Mouse (Mus musculus) heart, embryonic 14.5 days (tissue): ENCODE data around the gene Gsdme. TPM values are rescaled to one million over a fixed set of nuclear protein-coding genes. Genes with fewer than 3 reads are reported as not detected.

Source experiments
- ATAC-seq: fragments of 200-750 bp; cut with Nextera tagmentation; 2 replicates; pipeline ENCODE4 v1.8.0; 2017; ENCODE audit warnings: low read depth, moderate TSS enrichment; ENCODE audit not compliant: insufficient number of reproducible peaks, insufficient read depth, low FRiP score
- H3K27ac ChIP-seq, 2 experiments: fragments of 200-500 bp in 1 of 2; fragments of 300-500 bp in 1 of 2; sonication (generic) in 1 of 2; replicated peaks in 1 of 2; 2 replicates each; pipeline ENCODE4 v1.5.1; 2012 to 2014; ENCODE audit warnings: low read depth in 2 of 2, low read length in 2 of 2, control low read depth in 1 of 2, mild to moderate bottlenecking in 1 of 2, mixed read lengths in 1 of 2; ENCODE audit not compliant: control insufficient read depth in 1 of 2, insufficient read depth in 1 of 2
- H3K27me3 ChIP-seq: fragments of 300-500 bp; sonication (generic); 2 replicates; pipeline ENCODE4 v1.6.1; 2014; ENCODE audit warnings: mild to moderate bottlenecking, low read length, control low read depth; ENCODE audit not compliant: control insufficient read depth, insufficient read depth
- H3K36me3 ChIP-seq: fragments of 300-500 bp; sonication (generic); 2 replicates; pipeline ENCODE4 v1.6.1; 2014; ENCODE audit warnings: mild to moderate bottlenecking, control low read depth, low read length, mixed read lengths; ENCODE audit not compliant: control insufficient read depth, insufficient read depth
- H3K4me1 ChIP-seq, 2 experiments: fragments of 200-500 bp in 1 of 2; fragments of 300-500 bp in 1 of 2; sonication (generic) in 1 of 2; 2 replicates each; pipeline ENCODE4 v1.6.1; 2012 to 2014; ENCODE audit warnings: low read length in 2 of 2, control low read depth in 1 of 2, mixed read lengths in 1 of 2; ENCODE audit not compliant: control insufficient read depth in 2 of 2, insufficient read depth in 2 of 2
- H3K4me2 ChIP-seq: fragments of 300-500 bp; sonication (generic); 2 replicates; pipeline ENCODE4 v1.6.1; 2014; ENCODE audit warnings: mild to moderate bottlenecking, low read length
- H3K4me3 ChIP-seq, 2 experiments: fragments of 200-500 bp in 1 of 2; fragments of 300-500 bp in 1 of 2; sonication (generic) in 1 of 2; 2 replicates each; pipeline ENCODE4 v1.5.1; 2012 to 2014; ENCODE audit warnings: low read length in 2 of 2, mild to moderate bottlenecking in 2 of 2, control low read depth in 1 of 2, low read depth in 1 of 2, moderate library complexity in 1 of 2; ENCODE audit not compliant: control insufficient read depth in 1 of 2, insufficient read depth in 1 of 2
- H3K9ac ChIP-seq: fragments of 300-500 bp; sonication (generic); 2 replicates; pipeline ENCODE4 v1.6.1; 2014; ENCODE audit warnings: mild to moderate bottlenecking, low read length
- H3K9me3 ChIP-seq: fragments of 300-500 bp; sonication (generic); 2 replicates; pipeline ENCODE4 v1.6.1; 2016; ENCODE audit warnings: low read length, control low read depth; ENCODE audit not compliant: control insufficient read depth
- WGBS: fragments of 180-500 bp; shearing (Covaris S2); extraction: QIAGEN DNeasy Blood & Tissue Kit; methylation state at CpG from one replicate; pipeline ENCODE4 v1.1.7; 2014; 5-methylcytosine and 5-hydroxymethylcytosine counted together
- polyA plus RNA-seq: library from polyadenylated mRNA; unstranded; fragments of >200 nt; fragmentation: Nextera tagmentation; extraction: Ambion mirVana; gene quantifications from 2 replicates; pipeline ENCODE4 v1.2.1, GENCODE M21; 2014

Gsdme gene
- polyA plus RNA-seq = 37.7 and 39.8 TPM in 2 replicates

DNA sequence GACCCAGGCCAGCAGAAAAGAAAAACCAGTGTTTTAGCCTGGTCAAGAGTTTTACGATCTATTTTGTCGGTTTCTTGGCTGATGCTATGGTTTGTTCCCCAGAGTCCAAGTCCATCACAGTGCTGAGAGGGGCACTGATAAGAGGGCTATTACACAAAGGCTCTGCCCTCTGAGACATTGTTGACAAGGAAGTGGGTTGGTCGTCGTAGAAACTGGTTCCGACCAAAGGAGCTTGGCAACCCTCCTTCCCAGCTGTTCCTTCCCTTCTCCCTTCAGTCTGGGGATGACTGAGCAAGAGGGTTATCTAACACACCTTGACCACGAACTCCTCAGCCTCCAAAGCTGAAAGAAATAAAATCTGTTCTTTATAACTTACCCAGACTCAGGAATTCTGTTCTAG is at the start of gene Gsdme:
Gene Gsdme, minus strand, starts transcription at position 193 of the 400 bp plus-strand sequence.
- no peaks in the 10 kb centered on the region for H3K36me3 ChIP-seq
- H3K27ac ChIP-seq = no peak within 1 kb of the TSS
- WGBS = 62% methylated on average over 6 of the region's 6 CpGs
- no peaks in the 10 kb centered on the region for H3K27me3 ChIP-seq
- no peak within 1 kb of the TSS for H3K4me2 ChIP-seq
- no peaks in the 10 kb centered on the region for H3K9me3 ChIP-seq
- no peak within 1 kb of the TSS for H3K4me3 ChIP-seq
- ATAC-seq = no peak
- H3K4me1 ChIP-seq = peaks cover 0 to 2% of the 10 kb centered on the region in 2 experiments; a peak in 1 of 4 replicates
- H3K9ac ChIP-seq = no peak within 1 kb of the TSS

DNA sequence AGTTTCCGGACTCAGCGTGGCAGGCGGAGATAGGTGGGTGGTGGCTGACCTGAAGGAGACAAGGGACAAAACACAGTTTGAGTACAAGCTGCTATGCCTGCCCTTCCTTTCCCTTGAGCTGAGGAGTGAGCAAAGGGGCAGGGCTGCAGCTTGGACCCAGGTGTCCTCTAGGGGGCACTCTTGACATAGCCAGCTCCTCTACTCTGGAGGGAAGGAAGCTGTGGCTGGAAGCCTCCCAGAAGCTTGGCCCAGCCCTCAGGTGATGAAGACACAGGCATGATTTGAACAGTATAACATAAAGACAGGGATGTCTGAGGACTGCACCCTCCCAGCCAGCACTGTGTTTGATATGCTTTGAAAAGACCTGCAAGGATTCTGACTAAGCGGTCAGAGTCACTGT is 49.0 kb upstream of the Gsdme start:
- Histone ChIP-seq H3K27me3 (no peaks in the 10 kb centered on the region), H3K4me3 (no peak overlapping the region), H3K27ac (no peak overlapping the region), H3K36me3 (peaks cover 9% of the 10 kb centered on the region), H3K9me3 (no peaks in the 10 kb centered on the region), H3K4me1 (peaks cover 9 to 32% of the 10 kb centered on the region in 2 experiments), H3K4me2 (no peak overlapping the region), H3K9ac (no peak overlapping the region)
- ATAC-seq = peak; percentile 44; the same call in 1 of the 2 replicates
- whole genome bisulfite sequencing = 40% methylated on average over 4 of the region's 4 CpGs

DNA sequence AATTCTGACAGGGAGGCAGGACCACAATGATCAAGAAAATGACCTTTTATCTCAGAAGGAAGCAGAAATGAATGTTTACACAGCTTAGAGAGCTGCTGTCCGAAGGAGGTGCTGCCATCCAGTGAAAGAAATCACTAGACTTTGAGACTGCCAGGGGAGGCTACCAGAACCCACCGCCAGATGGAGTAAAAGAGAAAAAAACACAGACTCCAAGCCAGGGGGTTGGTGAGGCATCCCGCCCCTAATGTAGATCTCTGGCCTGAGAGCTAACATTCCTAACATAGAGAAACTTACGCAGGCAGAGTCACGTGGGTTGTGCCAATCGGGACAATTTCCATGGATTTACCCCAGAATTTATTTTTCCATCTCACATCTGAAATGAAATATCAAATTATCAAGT is 45.4 kb upstream of the Gsdme start:
- H3K4me3 ChIP-seq = no peak overlapping the region
- ATAC-seq = no peak
- no peak overlapping the region for H3K4me2 ChIP-seq
- no peaks in the 10 kb centered on the region for H3K9me3 ChIP-seq
- no peak overlapping the region for H3K9ac ChIP-seq
- H3K27ac ChIP-seq = no peak overlapping the region
- H3K4me1 ChIP-seq = peaks cover 4 to 7% of the 10 kb centered on the region in 2 experiments; a peak in 3 of 4 replicates
- no peaks in the 10 kb centered on the region for H3K27me3 ChIP-seq
- WGBS = 23% methylated on average over 6 of the region's 6 CpGs
- peaks cover 34% of the 10 kb centered on the region for H3K36me3 ChIP-seq

GRCm38 (mm10) chr6:50306625-50307024 is 43.0 kb upstream of the Gsdme start:
- ATAC-seq = no peak
- H3K4me2 ChIP-seq = no peak overlapping the region
- no peak overlapping the region for H3K27ac ChIP-seq
- no peak overlapping the region for H3K9ac ChIP-seq
- H3K4me3 ChIP-seq = no peak overlapping the region
- H3K27me3 ChIP-seq = no peaks in the 10 kb centered on the region
- no peaks in the 10 kb centered on the region for H3K9me3 ChIP-seq
- 83% methylated on average over 4 of the region's 4 CpGs for WGBS
- no peaks in the 10 kb centered on the region for H3K4me1 ChIP-seq
- H3K36me3 ChIP-seq = peaks cover 49% of the 10 kb centered on the region

DNA sequence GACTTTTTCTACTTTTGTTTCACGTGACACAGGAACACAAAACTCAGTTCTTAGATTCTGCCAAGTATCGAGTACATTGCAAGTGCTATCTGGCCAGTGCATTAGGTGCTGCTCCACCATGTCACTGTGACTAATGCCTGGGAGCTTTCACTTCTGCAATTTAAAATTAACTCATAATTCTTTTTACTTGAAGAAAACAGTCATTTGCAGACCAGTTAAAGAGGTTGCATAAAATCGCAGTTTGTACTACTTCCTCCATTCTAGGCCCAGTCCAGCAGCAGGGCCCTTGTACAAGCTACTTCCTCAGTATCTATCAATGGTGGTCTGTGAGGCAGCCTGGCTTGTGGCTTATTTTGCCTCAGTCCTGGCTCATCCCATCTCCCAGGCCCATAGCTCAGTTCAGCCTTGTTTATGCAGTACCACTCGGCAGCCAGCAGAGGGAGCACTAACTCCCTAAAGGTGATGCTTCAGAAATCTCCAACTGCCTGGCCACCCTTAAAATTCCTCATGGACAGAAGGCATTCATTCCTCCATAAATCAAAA is 41.4 kb upstream of the Gsdme start:
- WGBS = 58% methylated on average over 4 of the region's 4 CpGs
- no peak overlapping the region for H3K9ac ChIP-seq
- no peaks in the 10 kb centered on the region for H3K4me1 ChIP-seq
- H3K4me3 ChIP-seq = no peak overlapping the region
- H3K27ac ChIP-seq = no peak overlapping the region
- H3K27me3 ChIP-seq = no peaks in the 10 kb centered on the region
- no peak for ATAC-seq
- H3K36me3 ChIP-seq = peaks cover 56% of the 10 kb centered on the region
- no peaks in the 10 kb centered on the region for H3K9me3 ChIP-seq
- H3K4me2 ChIP-seq = no peak overlapping the region

DNA sequence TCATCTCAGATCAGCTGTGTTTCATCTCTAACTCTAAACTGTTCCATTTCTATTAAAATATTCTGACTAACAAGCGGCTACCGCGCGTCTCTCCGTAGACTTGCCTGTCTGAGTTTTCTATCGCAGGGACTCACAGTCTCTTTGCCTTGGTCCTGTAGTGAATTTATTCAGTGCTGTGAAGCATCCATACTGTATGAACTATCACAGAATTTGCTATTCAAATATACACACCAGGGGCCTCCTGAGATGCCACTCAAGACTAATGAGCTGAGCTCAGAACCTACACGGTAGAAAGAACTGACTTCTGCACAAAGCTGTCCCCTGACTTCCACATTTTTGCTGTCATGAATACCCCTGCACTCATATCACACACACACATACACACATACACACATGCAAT is 37.5 kb upstream of the Gsdme start:
- 94% methylated on average over 7 of the region's 7 CpGs for WGBS
- H3K4me3 ChIP-seq = no peak overlapping the region

DNA sequence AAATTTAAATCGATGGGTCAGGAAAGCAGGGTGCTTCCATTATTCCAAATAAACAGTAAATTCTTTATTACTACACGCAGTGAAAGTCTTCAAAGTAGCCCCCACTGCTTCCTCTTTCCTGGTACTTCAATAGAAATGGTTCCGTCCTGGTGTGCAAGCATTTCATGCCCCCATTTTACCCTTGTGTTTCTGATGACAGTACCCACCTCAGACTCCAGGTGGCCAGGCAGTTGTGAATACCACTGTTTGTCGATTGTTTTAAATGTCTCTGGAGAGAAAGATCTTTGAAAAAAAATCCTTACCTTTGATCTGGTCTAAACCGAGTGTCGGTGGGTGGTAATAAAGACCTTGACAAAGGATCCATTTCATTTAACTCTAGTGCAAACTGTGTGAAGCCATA is 37.0 kb upstream of the Gsdme start:
- H3K36me3 ChIP-seq = peaks cover 37% of the 10 kb centered on the region
- no peak overlapping the region for H3K27ac ChIP-seq
- no peak overlapping the region for H3K4me3 ChIP-seq
- no peaks in the 10 kb centered on the region for H3K9me3 ChIP-seq
- ATAC-seq = no peak
- no peaks in the 10 kb centered on the region for H3K27me3 ChIP-seq
- 83% methylated on average over 6 of the region's 6 CpGs for WGBS
- H3K9ac ChIP-seq = no peak overlapping the region
- H3K4me1 ChIP-seq = peaks cover 3 to 9% of the 10 kb centered on the region in 2 experiments; a peak in 3 of 4 replicates
- H3K4me2 ChIP-seq = no peak overlapping the region

More for the DNA sequence above, 37.5 kb upstream of the Gsdme start:
- Histone ChIP-seq H3K4me2 (no peak overlapping the region), H3K9ac (no peak overlapping the region), H3K27ac (no peak overlapping the region), H3K36me3 (peaks cover 41% of the 10 kb centered on the region), H3K27me3 (no peaks in the 10 kb centered on the region), H3K4me1 (peaks cover 2 to 4% of the 10 kb centered on the region in 2 experiments; a peak in 2 of 4 replicates), H3K9me3 (no peaks in the 10 kb centered on the region)
- ATAC-seq = no peak

GRCm38 (mm10) chr6:50299071-50299470 is 35.4 kb upstream of the Gsdme start:
- no peak overlapping the region for H3K4me2 ChIP-seq
- no peak overlapping the region for H3K27ac ChIP-seq
- no peaks in the 10 kb centered on the region for H3K9me3 ChIP-seq
- WGBS = 76% methylated on average over 7 of the region's 7 CpGs
- no peak overlapping the region for H3K4me3 ChIP-seq
- no peak for ATAC-seq
- peaks cover 3 to 13% of the 10 kb centered on the region in 2 experiments; a peak in 3 of 4 replicates for H3K4me1 ChIP-seq
- H3K27me3 ChIP-seq = no peaks in the 10 kb centered on the region
- H3K9ac ChIP-seq = no peak overlapping the region
- H3K36me3 ChIP-seq = peaks cover 31% of the 10 kb centered on the region
